Mouse (Mus musculus) naive thymus-derived CD4-positive, alpha-beta T cell, adult 2 months (primary cell): ENCODE results near the gene Soga3.

ENCODE experiments used
- DNase-seq: peaks from one replicate; pipeline ENCODE4 v3.0.0-alpha.2; 2011; ENCODE audit warnings: low read depth

Gene Soga3

DNA sequence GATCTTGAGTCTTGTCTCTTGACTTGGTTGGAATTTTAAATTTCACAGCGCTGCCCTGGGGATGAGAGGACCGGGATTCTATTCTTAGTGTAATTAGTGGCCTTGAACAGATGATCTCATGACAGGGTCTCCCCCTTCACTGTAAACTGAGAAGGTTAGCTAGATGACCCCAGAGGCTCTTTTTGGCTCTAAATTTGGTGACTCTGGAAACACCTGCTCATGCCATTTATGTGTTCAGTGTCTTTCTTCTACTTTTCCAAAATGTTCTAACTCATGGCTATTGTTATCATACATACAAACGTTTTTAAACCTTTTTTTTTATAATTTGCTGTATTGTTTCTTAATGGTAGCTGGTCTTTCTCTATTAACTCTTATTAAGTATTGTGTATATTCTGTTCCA is 65.1 kb downstream of the Soga3 start:
- DNase-seq, result no peak

- no peak for DNase-seq
Observed at GRCm38 (mm10) chr10:29211453-29211852, 67.8 kb downstream of the Soga3 start, which contains the start of gene 9330159F19Rik. TSS of gene 9330159F19Rik (plus strand) at chr10:29211606.

- DNase-seq, result no peak
Observed at GRCm38 (mm10) chr10:29213534-29214100, 70.0 kb downstream of the Soga3 start.

GRCm38 (mm10) chr10:29216957-29217356 is 73.3 kb downstream of the Soga3 start:
- DNase-seq, result no peak

GRCm38 (mm10) chr10:29217451-29217850 is 73.8 kb downstream of the Soga3 start:
- no peak for DNase-seq

- no peak for DNase-seq
Observed at GRCm38 (mm10) chr10:29225329-29225728, 81.7 kb downstream of the Soga3 start.

GRCm38 (mm10) chr10:29231208-29231607 is 87.6 kb downstream of the Soga3 start:
- DNase-seq, result no peak
